Mouse (Mus musculus): ENCODE measurements around the gene Habp4. TPM values are rescaled to one million over a fixed set of nuclear protein-coding genes. Genes with fewer than 3 reads are reported as not detected.

Gene Habp4
- 10 to 100 TPM; 30.0 to 38.0 TPM for polyA plus RNA-seq (2017; shearing (Covaris generic))

DNA sequence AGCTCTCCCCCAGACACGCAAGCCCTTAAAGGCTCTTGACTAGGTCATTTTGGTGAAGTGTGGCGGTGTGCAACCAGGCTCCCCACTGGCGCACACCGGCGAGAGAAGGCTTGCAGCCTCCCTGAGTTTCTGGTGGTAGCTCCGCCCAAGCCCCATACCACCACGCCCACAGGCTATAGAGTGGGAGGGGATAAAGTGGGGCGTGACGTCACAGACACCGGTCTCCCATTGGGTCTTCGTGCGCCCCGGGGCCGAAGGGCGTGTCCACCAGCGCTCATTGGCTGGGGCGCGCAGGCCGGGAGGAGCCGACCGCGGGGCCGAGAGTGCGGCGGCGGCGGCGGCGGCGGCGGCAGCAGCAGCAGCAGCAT lies at the start of gene Habp4:
TSS of gene Habp4 (plus strand) at position 277 of the 368 bp plus-strand sequence.

DNA sequence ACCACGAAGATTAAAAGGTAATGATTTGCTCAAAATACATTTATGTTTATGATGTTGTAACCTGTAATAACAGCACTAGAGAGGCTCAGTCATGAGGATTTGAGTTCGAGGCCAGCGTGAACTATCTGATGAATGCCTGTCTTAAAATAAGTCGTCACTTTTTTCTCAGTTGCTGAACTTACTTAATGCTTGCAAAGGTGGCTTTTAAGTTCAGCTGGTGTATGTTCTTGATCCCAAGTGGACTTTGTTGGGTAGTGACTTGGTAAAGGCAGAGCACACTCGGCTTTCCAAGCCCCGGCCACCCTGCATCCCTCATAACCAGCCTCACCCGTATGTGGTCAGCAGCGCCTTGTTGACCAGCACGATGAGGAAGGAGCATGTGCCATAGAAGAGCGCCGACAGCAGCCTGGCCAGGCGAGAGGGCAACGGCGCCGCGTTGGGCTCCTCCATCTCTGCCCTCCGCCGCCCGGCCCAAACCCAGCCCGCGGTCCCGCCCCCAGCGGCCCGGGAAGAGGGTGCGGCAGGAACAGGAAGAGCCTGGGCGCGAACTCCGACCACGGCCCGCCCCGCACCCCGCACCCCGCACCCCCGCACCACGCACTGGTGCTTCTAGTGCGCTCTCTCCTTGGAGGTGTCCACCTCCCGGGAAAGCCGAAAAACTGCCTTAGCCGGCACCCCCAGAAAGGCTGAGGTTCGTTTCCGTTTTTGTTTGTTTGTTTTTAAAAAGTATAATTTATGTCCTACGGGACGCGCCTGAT lies 32.6 kb upstream of the Habp4 start, which contains the start of gene Slc35d2:
TSS of gene Slc35d2 (minus strand) at position 511 of the 758 bp plus-strand sequence.

DNA sequence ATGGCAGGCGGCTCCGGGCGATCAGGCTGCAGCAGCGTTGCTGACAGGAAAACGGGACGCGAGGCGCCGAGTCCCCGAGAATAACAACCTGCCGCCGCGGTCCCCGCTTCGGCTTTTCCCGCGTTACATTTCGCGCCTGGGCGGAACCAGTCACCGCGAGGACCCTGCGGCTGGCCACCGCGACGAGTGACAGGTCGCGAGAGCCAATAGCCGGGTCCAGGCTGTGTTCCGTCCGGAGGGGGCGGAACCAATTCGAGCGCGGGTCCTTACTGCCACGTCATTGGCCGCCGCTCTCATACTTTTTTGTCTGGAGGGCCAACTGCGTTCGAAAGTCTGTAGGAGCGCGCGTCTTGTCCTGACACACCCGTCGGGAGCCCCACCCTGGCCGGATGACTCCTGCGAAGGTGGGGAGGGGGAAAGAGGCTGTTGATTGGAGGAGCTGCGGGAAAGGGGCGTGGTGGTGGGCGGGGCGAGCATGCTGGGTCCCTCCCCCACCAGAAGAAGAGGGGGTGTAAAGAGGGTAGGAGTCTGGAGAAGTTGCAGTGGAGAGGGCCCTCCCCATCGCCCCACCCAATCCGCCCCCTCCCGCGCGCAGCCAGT lies 8.4 kb upstream of the Habp4 start, which contains the start of gene Zfp367:
TSS of gene Zfp367 (minus strand) at position 120 of the 600 bp plus-strand sequence.

Other genes starting within 250 kb of the Habp4 start
- gene Hsd17b3, start 72.6 kb upstream of the Habp4 start, polyA plus RNA-seq (2017; shearing (Covaris generic)): under 1 TPM in 1 of 2 experiments, not detected in 1; 0.37 TPM
- gene Slc35d2, start 32.5 kb upstream of the Habp4 start, polyA plus RNA-seq (2017; shearing (Covaris generic)): 10 to 100 TPM; 22.7 to 37.4 TPM
- gene Zfp367, start 8.6 kb upstream of the Habp4 start, polyA plus RNA-seq (2017; shearing (Covaris generic)): 10 to 100 TPM; 10.8 to 13.4 TPM
- gene Cdc14b, start 113.5 kb downstream of the Habp4 start, polyA plus RNA-seq (2017; shearing (Covaris generic)): 10 to 100 TPM in 1 of 2 experiments, 1 to 10 TPM in 1; 4.6 to 13.2 TPM
- gene Aaed1, start 150.9 kb downstream of the Habp4 start, polyA plus RNA-seq (2017; shearing (Covaris generic)): 10 to 100 TPM; 20.9 to 34.5 TPM
- gene Ctsl, start 209.1 kb downstream of the Habp4 start, polyA plus RNA-seq (2017; shearing (Covaris generic)): 10 to 100 TPM in 1 of 2 experiments, 1 to 10 TPM in 1; 3.3 to 15.5 TPM